Mouse (Mus musculus) forebrain, postnatal 0 days (tissue): Measurements from ENCODE around the gene Igsf9b. TPM values are rescaled to one million over a fixed set of nuclear protein-coding genes. Genes with fewer than 3 reads are reported as not detected.
A peak's percentile ranks its signal among the peaks of the same experiment; 100 is the strongest.

Experiments used
- ATAC-seq: fragments of 200-750 bp; cut with Nextera tagmentation; 2 replicates; pipeline ENCODE4 v1.8.0; 2017; ENCODE audit warnings: mild to moderate bottlenecking, moderate library complexity
- DNase-seq: peaks from one replicate; pipeline ENCODE4 v3.0.0-alpha.2; 2015
- H3K27ac ChIP-seq: fragments of 300-500 bp; sonication (generic); 2 replicates; pipeline ENCODE4 v1.5.1; 2014; ENCODE audit warnings: low read depth, mild to moderate bottlenecking, antibody characterized with exemption, low read length, moderate library complexity, mixed read lengths
- H3K27me3 ChIP-seq: fragments of 300-500 bp; sonication (generic); 2 replicates; pipeline ENCODE4 v1.6.1; 2014; ENCODE audit warnings: mild to moderate bottlenecking, low read length, mixed read lengths; ENCODE audit not compliant: insufficient read depth
- H3K36me3 ChIP-seq: fragments of 300-500 bp; sonication (generic); 2 replicates; pipeline ENCODE4 v1.6.1; 2014; ENCODE audit warnings: mild to moderate bottlenecking, moderate library complexity; ENCODE audit not compliant: insufficient read depth
- H3K4me1 ChIP-seq: fragments of 300-500 bp; sonication (generic); 2 replicates; pipeline ENCODE4 v1.6.1; 2014; ENCODE audit warnings: antibody characterized with exemption; ENCODE audit not compliant: insufficient read depth
- H3K4me2 ChIP-seq: fragments of 300-500 bp; sonication (generic); 2 replicates; pipeline ENCODE4 v1.6.1; 2014; ENCODE audit warnings: low read depth, mild to moderate bottlenecking, moderate library complexity
- H3K4me3 ChIP-seq: fragments of 300-500 bp; sonication (generic); 2 replicates; pipeline ENCODE4 v1.5.1; 2014; ENCODE audit warnings: low read depth, low read length, mixed read lengths
- H3K9ac ChIP-seq: fragments of 300-500 bp; sonication (generic); 2 replicates; pipeline ENCODE4 v1.6.1; 2014; ENCODE audit warnings: mild to moderate bottlenecking
- H3K9me3 ChIP-seq: fragments of 300-500 bp; sonication (generic); 2 replicates; pipeline ENCODE4 v1.6.1; 2016; ENCODE audit warnings: low read length
- CTCF ChIP-seq: sonication (generic); IDR thresholded peaks from 2 replicates; pipeline ENCODE4 v1.5.1; 2016; ENCODE audit warnings: antibody characterized with exemption, control low read depth, low read depth
- WGBS: fragments of 180-500 bp; shearing (Covaris S2); extraction: QIAGEN DNeasy Blood & Tissue Kit; methylation state at CpG from one replicate; pipeline ENCODE4 v1.1.7; 2014; 5-methylcytosine and 5-hydroxymethylcytosine counted together
- polyA plus RNA-seq: library from polyadenylated mRNA; unstranded; fragments of >200 nt; fragmentation: Nextera tagmentation; extraction: Ambion mirVana; gene quantifications from 2 replicates; pipeline ENCODE4 v1.2.1, GENCODE M21; 2015
- total RNA-seq: library from RNA; depleted of rRNA; stranded (reverse); fragments of >200 nt; gene quantifications from 2 replicates; pipeline ENCODE4 v1.2.3, GENCODE M21; 2014

The Igsf9b gene
- total and polyA plus RNA-seq, 2 experiments from 2014 or later, result 11.8 to 30.8 TPM

DNA sequence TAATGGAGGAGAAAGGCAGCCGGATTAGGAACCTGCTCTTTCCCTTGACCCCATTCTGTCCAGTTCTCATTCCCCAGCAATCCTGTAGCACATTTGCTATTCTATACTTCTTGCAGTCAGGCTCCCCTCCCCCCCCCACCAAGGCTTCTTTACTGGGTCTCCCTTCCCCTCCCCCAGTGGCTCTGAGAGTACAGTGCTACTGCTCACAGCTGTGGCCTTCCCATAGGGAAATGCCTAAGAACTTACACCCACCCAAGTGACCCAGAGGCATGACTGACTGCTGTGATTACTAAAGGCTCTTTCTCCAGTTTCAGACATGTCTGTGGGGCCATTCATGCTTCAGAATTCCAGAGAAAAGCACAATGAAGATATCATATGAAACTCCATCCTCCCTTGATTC, 20.0 kb upstream of the Igsf9b start:
- WGBS, result 55% methylated on average over 1 of the region's 1 CpGs
- Histone ChIP-seq H3K4me2 (no peak overlapping the region), H3K4me1 (no peaks in the 10 kb centered on the region), H3K9me3 (no peaks in the 10 kb centered on the region), H3K27ac (no peak overlapping the region), H3K9ac (no peak overlapping the region), H3K4me3 (no peak overlapping the region), H3K27me3 (no peaks in the 10 kb centered on the region), H3K36me3 (no peaks in the 10 kb centered on the region)
- ATAC-seq, result no peak
- no peak for TF ChIP-seq CTCF
- no peak for DNase-seq

GRCm38 (mm10) chr9:27280976-27281375, 18.0 kb upstream of the Igsf9b start:
- no peaks in the 10 kb centered on the region for H3K4me1 ChIP-seq
- ATAC-seq (no peak), DNase-seq (no peak)
- 76% methylated on average over 4 of the region's 4 CpGs for WGBS
- TF ChIP-seq CTCF, result no peak
- no peaks in the 10 kb centered on the region for H3K9me3 ChIP-seq
- H3K27me3 ChIP-seq, result no peaks in the 10 kb centered on the region
- H3K27ac ChIP-seq, result no peak overlapping the region
- H3K4me3 ChIP-seq, result no peak overlapping the region
- H3K36me3 ChIP-seq, result no peaks in the 10 kb centered on the region
- H3K9ac ChIP-seq, result no peak overlapping the region
- no peak overlapping the region for H3K4me2 ChIP-seq

DNA sequence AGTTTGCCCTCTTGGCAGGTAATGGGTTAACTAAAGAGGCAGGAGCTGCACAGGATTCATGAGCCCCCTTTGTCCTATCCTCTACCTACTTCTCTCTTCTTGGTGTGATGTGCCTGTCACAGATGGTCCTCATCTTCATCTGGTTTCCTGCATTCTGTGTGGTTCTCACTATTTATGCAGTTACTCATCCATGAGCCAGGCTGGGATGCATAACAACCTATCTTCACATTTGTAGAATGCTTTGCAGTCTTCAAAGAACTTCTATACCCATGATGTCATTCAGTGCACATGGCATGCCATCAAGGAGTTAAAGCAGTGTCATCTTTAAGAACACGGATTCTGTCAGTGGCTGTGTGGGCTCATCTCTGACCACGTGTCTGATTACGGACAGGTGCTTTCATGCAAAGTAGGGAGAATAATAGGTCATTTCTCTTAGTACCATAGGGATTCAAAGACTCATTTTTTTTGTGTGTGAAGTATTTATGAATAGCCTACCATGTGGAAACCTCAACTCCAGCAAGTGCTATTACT, 13.2 kb upstream of the Igsf9b start:
- Histone ChIP-seq H3K27me3 (no peaks in the 10 kb centered on the region), H3K4me3 (no peak overlapping the region), H3K9ac (no peak overlapping the region), H3K36me3 (no peaks in the 10 kb centered on the region), H3K9me3 (no peaks in the 10 kb centered on the region), H3K4me2 (no peak overlapping the region), H3K4me1 (0 out of 2 replicates have a peak, but pooled peaks cover 4% of the 10 kb centered on the region), H3K27ac (no peak overlapping the region)
- no peak for ATAC-seq
- TF ChIP-seq CTCF, result no peak
- DNase-seq, result no peak
- WGBS, result 69% methylated on average over 3 of the region's 3 CpGs

GRCm38 (mm10) chr9:27286296-27286695, 12.7 kb upstream of the Igsf9b start:
- TF ChIP-seq CTCF, result no peak
- no peaks in the 10 kb centered on the region for H3K36me3 ChIP-seq
- ATAC-seq (no peak), DNase-seq (no peak)
- no peak overlapping the region for H3K4me3 ChIP-seq
- no peak overlapping the region for H3K9ac ChIP-seq
- 78% methylated on average over 4 of the region's 4 CpGs for WGBS
- H3K4me1 ChIP-seq, result 0 out of 2 replicates have a peak, but pooled peaks cover 4% of the 10 kb centered on the region
- no peaks in the 10 kb centered on the region for H3K27me3 ChIP-seq
- no peak overlapping the region for H3K4me2 ChIP-seq
- H3K9me3 ChIP-seq, result no peaks in the 10 kb centered on the region
- no peak overlapping the region for H3K27ac ChIP-seq

- no peak overlapping the region for H3K9ac ChIP-seq
- H3K27ac ChIP-seq, result no peak overlapping the region
- no peaks in the 10 kb centered on the region for H3K36me3 ChIP-seq
- 81% methylated on average over 4 of the region's 4 CpGs for WGBS
- H3K4me2 ChIP-seq, result no peak overlapping the region
- H3K27me3 ChIP-seq, result no peaks in the 10 kb centered on the region
- ATAC-seq, result no peak
- DNase-seq, result no peak
- 0 out of 2 replicates have a peak, but pooled peaks cover 4% of the 10 kb centered on the region for H3K4me1 ChIP-seq
- no peak overlapping the region for H3K4me3 ChIP-seq
- TF ChIP-seq CTCF, result no peak
- H3K9me3 ChIP-seq, result no peaks in the 10 kb centered on the region
Observed at GRCm38 (mm10) chr9:27286859-27287258, 12.1 kb upstream of the Igsf9b start.

- H3K27me3 ChIP-seq, result no peaks in the 10 kb centered on the region
- H3K4me2 ChIP-seq, result no peak overlapping the region
- DNase-seq (peak; percentile 56), ATAC-seq (no peak)
- H3K4me3 ChIP-seq, result no peak overlapping the region
- WGBS, result 40% methylated on average over 5 of the region's 5 CpGs
- peak; percentile 64 for TF ChIP-seq CTCF
- H3K4me1 ChIP-seq, result 0 out of 2 replicates have a peak, but pooled peaks cover 4% of the 10 kb centered on the region
- no peak overlapping the region for H3K9ac ChIP-seq
- no peaks in the 10 kb centered on the region for H3K9me3 ChIP-seq
- H3K36me3 ChIP-seq, result no peaks in the 10 kb centered on the region
- no peak overlapping the region for H3K27ac ChIP-seq
Observed at GRCm38 (mm10) chr9:27287419-27287818, 11.6 kb upstream of the Igsf9b start.

GRCm38 (mm10) chr9:27288442-27288841, 10.6 kb upstream of the Igsf9b start:
- Histone ChIP-seq H3K27ac (no peak overlapping the region), H3K36me3 (no peaks in the 10 kb centered on the region), H3K27me3 (no peaks in the 10 kb centered on the region), H3K9me3 (no peaks in the 10 kb centered on the region), H3K4me1 (0 out of 2 replicates have a peak, but pooled peaks cover 4% of the 10 kb centered on the region), H3K4me2 (no peak overlapping the region), H3K9ac (no peak overlapping the region), H3K4me3 (no peak overlapping the region)
- no peak for TF ChIP-seq CTCF
- 10% methylated on average over 7 of the region's 7 CpGs for WGBS
- ATAC-seq (peak; percentile 88), DNase-seq (peak; percentile 69)
